Mouse (Mus musculus) hindbrain, embryonic 15.5 days (tissue): ENCODE data around the gene Nptx2. TPM values are rescaled to one million over a fixed set of nuclear protein-coding genes. Genes with fewer than 3 reads are reported as not detected.

Experiments used
- ATAC-seq: fragments of 200-750 bp; cut with Nextera tagmentation; 2 replicates; pipeline ENCODE4 v1.8.0; 2017; ENCODE audit warnings: low read depth, moderate number of reproducible peaks, moderate TSS enrichment; ENCODE audit not compliant: low FRiP score
- H3K27ac ChIP-seq: fragments of 300-500 bp; sonication (generic); replicated peaks from 2 replicates; pipeline ENCODE4 v1.5.1; 2015; ENCODE audit warnings: mild to moderate bottlenecking, inconsistent platforms
- H3K27me3 ChIP-seq: fragments of 300-500 bp; sonication (generic); 2 replicates; pipeline ENCODE4 v1.6.1; 2015; ENCODE audit warnings: control low read depth, inconsistent platforms
- H3K36me3 ChIP-seq: fragments of 300-500 bp; sonication (generic); 2 replicates; pipeline ENCODE4 v1.6.1; 2015; ENCODE audit warnings: control low read depth, inconsistent platforms
- H3K4me1 ChIP-seq: fragments of 300-500 bp; sonication (generic); replicated peaks from 2 replicates; pipeline ENCODE4 v1.6.1; 2015; ENCODE audit warnings: control low read depth, inconsistent platforms
- H3K4me2 ChIP-seq: fragments of 300-500 bp; sonication (generic); 2 replicates; pipeline ENCODE4 v1.6.1; 2015; ENCODE audit warnings: moderate library complexity, mild to moderate bottlenecking, inconsistent platforms
- H3K4me3 ChIP-seq: fragments of 300-500 bp; sonication (generic); 2 replicates; pipeline ENCODE4 v1.5.1; 2015; ENCODE audit warnings: mild to moderate bottlenecking, inconsistent platforms
- H3K9ac ChIP-seq: fragments of 300-500 bp; sonication (generic); 2 replicates; pipeline ENCODE4 v1.6.1; 2015; ENCODE audit warnings: inconsistent platforms
- H3K9me3 ChIP-seq: fragments of 300-500 bp; sonication (generic); 2 replicates; pipeline ENCODE4 v1.6.1; 2016; ENCODE audit warnings: control low read depth, inconsistent platforms
- WGBS: fragments of 180-500 bp; shearing (Covaris S2); methylation state at CpG from one replicate; pipeline ENCODE4 v1.1.7; 2015; 5-methylcytosine and 5-hydroxymethylcytosine counted together
- polyA plus RNA-seq: library from polyadenylated mRNA; unstranded; fragments of >200 nt; fragmentation: Nextera tagmentation; extraction: Ambion mirVana; gene quantifications from 2 replicates; pipeline ENCODE4 v1.2.1, GENCODE M21; 2015

Nptx2 gene
- polyA plus RNA-seq: 5.5 and 7.9 TPM in 2 replicates

DNA sequence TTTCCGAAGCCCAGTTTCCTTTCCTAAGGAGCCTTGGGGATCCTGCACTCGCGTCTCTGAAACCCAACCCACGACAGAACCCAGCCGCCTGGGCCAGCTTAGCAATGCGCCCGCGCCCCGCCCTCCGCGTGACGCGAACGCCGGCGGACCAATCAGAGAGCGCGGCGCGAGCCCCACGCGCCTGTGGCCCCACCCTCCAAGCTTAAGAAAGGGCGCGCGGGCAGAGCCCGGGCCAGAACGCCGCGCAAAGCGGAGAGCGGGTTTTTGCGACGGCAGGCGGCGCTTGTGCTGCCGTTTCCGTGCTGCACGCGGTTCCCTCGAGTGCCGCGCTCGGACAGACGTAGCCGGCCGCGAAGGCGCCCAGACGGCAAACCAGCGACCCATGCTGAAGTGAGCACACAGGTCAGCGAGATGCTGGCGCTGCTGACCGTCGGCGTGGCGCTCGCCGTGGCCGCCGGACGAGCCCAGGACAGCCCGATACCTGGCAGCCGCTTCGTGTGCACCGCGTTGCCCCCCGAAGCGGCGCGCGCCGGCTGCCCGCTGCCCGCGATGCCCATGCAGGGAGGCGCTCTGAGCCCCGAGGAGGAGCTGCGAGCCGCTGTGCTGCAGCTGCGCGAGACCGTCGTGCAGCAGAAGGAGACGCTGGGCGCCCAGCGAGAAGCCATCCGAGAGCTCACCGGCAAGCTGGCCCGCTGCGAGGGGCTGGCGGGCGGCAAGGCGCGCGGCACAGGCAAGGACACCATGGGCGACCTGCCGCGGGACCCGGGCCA, at the start of gene Nptx2:
TSS of gene Nptx2 (plus strand) at position 250 of the 770 bp plus-strand sequence.
- H3K4me1 ChIP-seq: peaks cover 49% of the 10 kb centered on the region
- ATAC-seq: peak; percentile 95
- peak within 1 kb of the TSS; percentile 70 for H3K4me2 ChIP-seq
- no peak within 1 kb of the TSS for H3K27ac ChIP-seq
- no peaks in the 10 kb centered on the region for H3K9me3 ChIP-seq
- H3K9ac ChIP-seq: peak within 1 kb of the TSS; percentile 40
- no peaks in the 10 kb centered on the region for H3K36me3 ChIP-seq
- WGBS: under 1% methylated on average over 98 of the region's 99 CpGs
- H3K4me3 ChIP-seq: peak within 1 kb of the TSS; percentile 40
- H3K27me3 ChIP-seq: peaks cover 15% of the 10 kb centered on the region

- no peak overlapping the region for H3K4me2 ChIP-seq
- no peaks in the 10 kb centered on the region for H3K36me3 ChIP-seq
- no peaks in the 10 kb centered on the region for H3K9me3 ChIP-seq
- no peak for ATAC-seq
- H3K4me3 ChIP-seq: no peak overlapping the region
- H3K27ac ChIP-seq: no peak overlapping the region
- 80% methylated on average over 7 of the region's 7 CpGs for whole genome bisulfite sequencing
- no peak overlapping the region for H3K9ac ChIP-seq
- H3K27me3 ChIP-seq: no peaks in the 10 kb centered on the region
- H3K4me1 ChIP-seq: no peaks in the 10 kb centered on the region
Observed at GRCm38 (mm10) chr5:144496481-144496880, 49.2 kb upstream of the Nptx2 start.

DNA sequence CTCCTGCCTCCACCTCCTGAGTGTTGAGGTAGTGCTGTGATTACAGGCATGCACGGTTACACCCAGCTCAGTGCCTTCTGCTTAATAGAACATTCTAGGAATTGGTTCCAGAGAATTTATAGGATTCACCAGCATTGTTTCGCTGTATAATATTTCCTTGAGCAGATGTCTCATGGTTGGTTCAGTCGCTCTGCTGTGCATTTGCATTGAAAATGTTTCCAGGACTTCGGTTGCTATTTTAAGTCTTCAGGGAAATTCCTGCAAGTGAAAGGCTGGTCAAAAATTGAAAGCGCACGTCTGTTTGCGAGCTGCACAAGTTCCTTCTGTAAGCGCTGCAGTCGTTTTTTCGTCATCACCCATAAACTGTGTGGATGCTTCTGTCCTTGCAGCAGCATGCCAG, 41.5 kb upstream of the Nptx2 start:
- H3K4me1 ChIP-seq: no peaks in the 10 kb centered on the region
- WGBS: 83% methylated on average over 10 of the region's 10 CpGs
- H3K4me2 ChIP-seq: no peak overlapping the region
- H3K27ac ChIP-seq: no peak overlapping the region
- no peak for ATAC-seq
- H3K4me3 ChIP-seq: no peak overlapping the region
- H3K9ac ChIP-seq: no peak overlapping the region
- H3K9me3 ChIP-seq: no peaks in the 10 kb centered on the region
- H3K27me3 ChIP-seq: no peaks in the 10 kb centered on the region; the same call in 1 of the 2 replicates
- H3K36me3 ChIP-seq: no peaks in the 10 kb centered on the region

- Histone ChIP-seq H3K36me3 (no peaks in the 10 kb centered on the region), H3K9ac (no peak overlapping the region), H3K4me3 (no peak overlapping the region), H3K4me1 (no peaks in the 10 kb centered on the region), H3K27me3 (no peaks in the 10 kb centered on the region; the same call in 1 of the 2 replicates), H3K9me3 (no peaks in the 10 kb centered on the region), H3K4me2 (no peak overlapping the region), H3K27ac (no peak overlapping the region)
- WGBS: 96% methylated on average over 2 of the region's 2 CpGs
- no peak for ATAC-seq
Observed at GRCm38 (mm10) chr5:144505731-144506130, 40.0 kb upstream of the Nptx2 start.

DNA sequence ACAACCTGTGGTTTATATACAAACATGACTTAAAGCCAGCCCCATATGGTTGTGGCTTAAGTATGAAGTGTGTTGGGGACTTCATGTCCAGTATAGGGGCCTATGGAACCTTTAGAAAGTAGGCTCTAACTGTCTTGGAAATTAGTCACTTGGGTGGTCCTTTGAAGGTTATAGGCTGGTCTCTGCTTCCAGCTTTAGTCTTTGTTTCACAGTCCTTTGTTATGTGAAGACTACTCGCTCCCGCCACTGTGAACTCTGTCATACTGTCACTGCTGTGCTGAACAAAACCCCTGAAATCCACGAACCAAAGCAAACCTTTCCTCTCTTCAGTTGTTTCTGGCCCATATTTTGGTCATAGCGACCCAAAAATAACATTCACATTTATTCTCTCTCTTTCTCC, 39.5 kb upstream of the Nptx2 start:
- no peak overlapping the region for H3K4me3 ChIP-seq
- no peak for ATAC-seq

DNA sequence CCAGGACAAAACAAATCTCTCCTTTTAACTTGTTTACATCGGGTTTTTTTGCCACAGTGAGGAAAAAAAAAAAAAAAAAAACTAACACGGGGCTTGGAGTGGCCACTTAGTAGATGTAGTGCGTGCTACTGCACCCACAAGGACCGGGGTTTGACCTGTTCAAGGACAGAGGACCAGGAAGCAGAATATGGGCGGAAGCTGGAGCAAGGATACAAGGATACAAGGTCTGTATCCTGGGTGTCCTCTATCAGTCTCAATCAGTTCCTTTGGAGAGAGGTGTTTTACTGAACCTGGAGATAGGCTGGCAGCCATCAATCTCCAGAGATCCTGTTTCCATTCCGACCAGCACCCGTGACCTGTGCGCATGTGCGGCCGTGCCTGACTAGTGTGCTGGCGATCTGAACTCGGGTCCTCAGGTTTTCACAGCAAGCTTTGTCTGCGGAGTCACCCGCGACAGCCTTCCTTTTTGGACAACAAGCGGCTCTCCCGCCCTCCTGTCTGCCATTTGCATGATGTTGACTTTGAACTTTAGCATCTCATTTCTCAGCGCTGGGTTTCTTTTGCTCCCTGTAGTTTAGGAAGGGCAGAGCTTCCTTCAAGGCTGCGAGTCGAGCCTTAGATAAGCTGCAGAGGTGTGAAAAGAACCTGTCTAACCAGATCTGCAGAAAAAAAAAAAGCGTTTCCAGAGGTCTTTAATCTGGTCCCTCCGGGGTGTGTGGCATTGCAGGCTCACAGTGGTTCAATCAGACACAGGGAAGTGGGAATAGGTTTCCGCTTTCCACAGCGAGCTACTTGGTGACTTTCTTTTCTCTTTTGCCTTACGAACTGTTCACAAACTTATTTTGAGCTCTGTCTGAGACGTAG, 38.8 kb upstream of the Nptx2 start:
- 37% methylated on average over 26 of the region's 26 CpGs for WGBS
- no peaks in the 10 kb centered on the region for H3K9me3 ChIP-seq
- H3K27ac ChIP-seq: no peak overlapping the region
- no peak overlapping the region for H3K4me2 ChIP-seq
- ATAC-seq: no peak
- H3K27me3 ChIP-seq: no peaks in the 10 kb centered on the region; the same call in 1 of the 2 replicates
- H3K4me3 ChIP-seq: no peak overlapping the region
- H3K9ac ChIP-seq: no peak overlapping the region
- no peaks in the 10 kb centered on the region for H3K4me1 ChIP-seq
- no peaks in the 10 kb centered on the region for H3K36me3 ChIP-seq

More for the DNA sequence above, 39.5 kb upstream of the Nptx2 start:
- Histone ChIP-seq H3K4me1 (no peaks in the 10 kb centered on the region), H3K9me3 (no peaks in the 10 kb centered on the region), H3K27me3 (no peaks in the 10 kb centered on the region; the same call in 1 of the 2 replicates), H3K27ac (no peak overlapping the region), H3K9ac (no peak overlapping the region), H3K36me3 (no peaks in the 10 kb centered on the region), H3K4me2 (no peak overlapping the region)
- 47% methylated on average over 4 of the region's 4 CpGs for WGBS

DNA sequence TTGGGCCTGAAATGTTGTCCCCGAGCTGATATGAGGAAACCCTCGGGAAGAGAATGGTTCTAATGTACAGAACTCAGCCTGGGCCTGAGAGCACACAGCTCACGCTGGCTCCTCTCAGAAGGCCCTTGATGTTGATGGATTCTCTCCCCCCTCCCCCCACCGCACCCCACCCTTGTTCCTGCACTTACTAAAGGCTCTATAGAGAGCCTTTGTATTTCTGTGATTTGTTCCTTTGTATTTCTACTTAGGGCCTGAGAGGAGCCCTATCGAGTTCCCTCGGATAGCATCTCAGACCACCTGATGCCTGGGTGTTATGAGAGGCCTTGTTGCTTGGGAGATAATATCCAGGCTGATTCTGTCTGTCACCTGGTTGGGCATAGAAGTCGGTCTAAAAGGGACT, 36.3 kb upstream of the Nptx2 start:
- Histone ChIP-seq H3K9ac (no peak overlapping the region), H3K27ac (no peak overlapping the region), H3K9me3 (no peaks in the 10 kb centered on the region), H3K4me3 (no peak overlapping the region), H3K4me2 (no peak overlapping the region), H3K27me3 (no peaks in the 10 kb centered on the region; the same call in 1 of the 2 replicates), H3K4me1 (no peaks in the 10 kb centered on the region), H3K36me3 (no peaks in the 10 kb centered on the region)
- ATAC-seq: no peak
- 27% methylated on average over 7 of the region's 7 CpGs for WGBS

- no peak overlapping the region for H3K9ac ChIP-seq
- H3K4me3 ChIP-seq: no peak overlapping the region
- H3K36me3 ChIP-seq: no peaks in the 10 kb centered on the region
- H3K27me3 ChIP-seq: no peaks in the 10 kb centered on the region
- H3K4me2 ChIP-seq: no peak overlapping the region
- no peaks in the 10 kb centered on the region for H3K4me1 ChIP-seq
- no peaks in the 10 kb centered on the region for H3K9me3 ChIP-seq
- no peak overlapping the region for H3K27ac ChIP-seq
- WGBS: 64% methylated on average over 6 of the region's 6 CpGs
- ATAC-seq: no peak
Observed at GRCm38 (mm10) chr5:144514738-144515137, 31.0 kb upstream of the Nptx2 start.

DNA sequence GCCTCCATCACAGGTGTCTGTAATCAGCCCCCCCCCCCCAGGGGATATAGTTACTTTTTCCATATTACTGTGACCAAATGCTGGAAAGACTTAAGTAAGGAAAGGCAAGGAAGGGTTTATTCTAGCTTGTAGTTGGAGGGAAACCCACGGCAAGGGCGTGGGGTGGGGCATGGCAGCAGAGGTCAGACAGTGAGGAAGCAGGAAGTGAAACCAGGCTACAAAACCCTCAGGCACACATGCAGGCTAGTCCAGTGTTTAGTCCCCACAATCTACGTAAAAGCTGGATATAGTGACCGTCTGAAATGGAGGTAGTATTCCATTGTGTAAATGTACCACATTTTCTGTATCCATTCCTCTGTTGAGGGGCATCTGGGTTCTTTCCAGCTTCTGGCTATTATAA, 30.5 kb upstream of the Nptx2 start:
- no peaks in the 10 kb centered on the region for H3K36me3 ChIP-seq
- ATAC-seq: no peak
- no peak overlapping the region for H3K27ac ChIP-seq
- no peaks in the 10 kb centered on the region for H3K27me3 ChIP-seq
- no peaks in the 10 kb centered on the region for H3K9me3 ChIP-seq
- H3K4me2 ChIP-seq: no peak overlapping the region
- 84% methylated on average over 4 of the region's 4 CpGs for WGBS
- H3K4me1 ChIP-seq: no peaks in the 10 kb centered on the region
- no peak overlapping the region for H3K4me3 ChIP-seq
- no peak overlapping the region for H3K9ac ChIP-seq

- H3K36me3 ChIP-seq: no peaks in the 10 kb centered on the region
- H3K9ac ChIP-seq: no peak overlapping the region
- 44% methylated on average over 3 of the region's 3 CpGs for WGBS
- no peaks in the 10 kb centered on the region for H3K4me1 ChIP-seq
- H3K9me3 ChIP-seq: no peaks in the 10 kb centered on the region
- no peak for ATAC-seq
- no peaks in the 10 kb centered on the region for H3K27me3 ChIP-seq
- no peak overlapping the region for H3K4me2 ChIP-seq
- no peak overlapping the region for H3K27ac ChIP-seq
- no peak overlapping the region for H3K4me3 ChIP-seq
Observed at GRCm38 (mm10) chr5:144520096-144520495, 25.6 kb upstream of the Nptx2 start.

GRCm38 (mm10) chr5:144524774-144525173, 20.9 kb upstream of the Nptx2 start:
- WGBS: 64% methylated on average over 10 of the region's 10 CpGs
- no peaks in the 10 kb centered on the region for H3K4me1 ChIP-seq
- no peak overlapping the region for H3K4me3 ChIP-seq
- no peaks in the 10 kb centered on the region for H3K36me3 ChIP-seq
- H3K9me3 ChIP-seq: no peaks in the 10 kb centered on the region
- H3K27ac ChIP-seq: no peak overlapping the region
- no peak overlapping the region for H3K4me2 ChIP-seq
- H3K9ac ChIP-seq: no peak overlapping the region
- H3K27me3 ChIP-seq: no peaks in the 10 kb centered on the region
- ATAC-seq: no peak

DNA sequence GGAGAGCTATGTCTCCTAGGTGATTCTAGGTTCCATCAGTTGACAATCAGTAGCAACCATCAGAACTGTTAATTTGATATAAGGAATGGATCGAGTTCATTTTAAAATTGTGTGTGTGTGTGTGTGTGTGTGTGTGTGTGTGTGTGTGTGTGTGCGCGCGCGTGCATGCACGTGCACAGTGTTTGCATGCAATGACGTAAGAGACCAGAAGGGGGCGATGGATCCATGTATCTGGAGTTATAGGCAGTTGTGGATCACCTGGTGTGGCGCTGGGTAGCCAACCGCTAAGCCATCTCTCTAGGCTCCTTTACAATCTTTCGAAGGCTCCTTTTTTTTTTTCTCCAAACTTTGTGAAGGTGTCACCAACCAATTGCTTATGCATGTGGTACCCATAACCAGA, 16.6 kb upstream of the Nptx2 start:
- no peaks in the 10 kb centered on the region for H3K27me3 ChIP-seq
- no peak overlapping the region for H3K9ac ChIP-seq
- H3K27ac ChIP-seq: no peak overlapping the region
- H3K4me3 ChIP-seq: no peak overlapping the region
- no peaks in the 10 kb centered on the region for H3K4me1 ChIP-seq
- 94% methylated on average over 11 of the region's 11 CpGs for WGBS
- H3K9me3 ChIP-seq: no peaks in the 10 kb centered on the region
- no peak overlapping the region for H3K4me2 ChIP-seq
- H3K36me3 ChIP-seq: no peaks in the 10 kb centered on the region
- ATAC-seq: no peak
